ENCODE assay signal across 12 mouse cellular contexts in the genomic region with DNA sequence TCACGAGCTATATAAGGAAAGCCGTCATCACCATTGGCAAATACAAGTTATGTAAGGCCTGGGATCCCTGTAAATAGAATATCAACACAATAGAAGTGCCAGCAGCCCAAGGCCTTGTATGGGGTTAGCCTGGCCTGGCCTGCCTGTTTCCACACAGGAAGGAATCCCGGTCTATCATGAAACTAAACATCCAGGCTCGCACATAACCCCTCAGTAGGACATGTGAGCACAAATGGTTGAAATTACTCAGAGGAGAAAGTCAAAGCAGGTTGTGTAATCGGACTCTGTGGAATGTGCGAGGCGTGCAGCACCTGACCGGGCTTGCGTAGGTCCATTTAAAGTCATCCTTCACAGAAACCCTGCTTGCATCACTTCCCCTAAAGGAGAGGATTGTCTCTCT.
DNase-seq lines count a peak whose midpoint lies in the region; ATAC-seq lines count a peak whose summit lies in the region.
"Had no signal": no experiment of that assay in that cellular context is flagged by ENCODE, and none has a peak within 500 bp of the region (broad histone marks: within the 10 kb centered on the region; RNA-seq: fewer than 3 reads in every experiment).

No protein-coding gene starts in this region.

- H3K4me1 ChIP-seq in heart, embryonic 12.5 days (replicated peaks), result peaks cover 34% of the 10 kb centered on the region
- H3K4me1 ChIP-seq in forebrain, embryonic 13.5 days, result no peaks in the 10 kb centered on the region
- H3K4me1 ChIP-seq: forebrain, embryonic 15.5 days had no signal

- no peaks in the 10 kb centered on the region for H3K27me3 ChIP-seq in heart, embryonic 12.5 days (replicated peaks)
- no peaks in the 10 kb centered on the region for H3K27me3 ChIP-seq in forebrain, embryonic 13.5 days
- H3K27me3 ChIP-seq: forebrain, embryonic 15.5 days had no signal

- H3K4me2 ChIP-seq in heart, embryonic 12.5 days, result no peak overlapping the region
- H3K4me2 ChIP-seq in forebrain, embryonic 13.5 days, result no peak overlapping the region
- H3K4me2 ChIP-seq: forebrain, embryonic 15.5 days had no signal

- 59% methylated on average over 9 of the region's 9 CpGs for WGBS in heart, embryonic 12.5 days
- WGBS in forebrain, embryonic 13.5 days, result 90% methylated on average over 9 of the region's 9 CpGs

- ATAC-seq in heart, embryonic 12.5 days (ENCODE audit: insufficient number of reproducible peaks, low FRiP score), result 0 out of 2 replicates have a peak, but pooled peaks have one; percentile 51
- no peak for ATAC-seq in forebrain, embryonic 13.5 days
- ATAC-seq in inflammation-experienced regulatory T-cells, adult 6 months, result no peak
- ATAC-seq: forebrain, embryonic 15.5 days had no signal

- no peak overlapping the region for H3K9ac ChIP-seq in heart, embryonic 12.5 days
- H3K9ac ChIP-seq in forebrain, embryonic 13.5 days, result no peak overlapping the region
- H3K9ac ChIP-seq: forebrain, embryonic 15.5 days had no signal

- H3K27ac ChIP-seq in heart, embryonic 12.5 days (ENCODE audit: poor library complexity, severe bottlenecking), result peak overlapping the region; percentile 73
- H3K27ac ChIP-seq in forebrain, embryonic 13.5 days, result no peak overlapping the region
- H3K27ac ChIP-seq: forebrain, embryonic 15.5 days; midbrain, embryonic 10.5 days had no signal

- no peak overlapping the region for H3K4me3 ChIP-seq in heart, embryonic 12.5 days
- no peak overlapping the region for H3K4me3 ChIP-seq in forebrain, embryonic 13.5 days
- H3K4me3 ChIP-seq: forebrain, embryonic 15.5 days; midbrain, embryonic 10.5 days had no signal

- H3K9me3 ChIP-seq in heart, embryonic 12.5 days (replicated peaks), result no peaks in the 10 kb centered on the region
- no peaks in the 10 kb centered on the region for H3K9me3 ChIP-seq in forebrain, embryonic 13.5 days (replicated peaks)
- H3K9me3 ChIP-seq: forebrain, embryonic 15.5 days; midbrain, embryonic 10.5 days had no signal

- DNase-seq in gastrocnemius, adult 18-20 months (ENCODE audit: low spot score), result peak; percentile 34
- no peak for DNase-seq in gastrocnemius, postnatal 14 days
- peak; percentile 38 for DNase-seq in 3T3-L1 (ENCODE audit: low read depth, low spot score)
- DNase-seq in lung, adult 18-20 months, result peak; percentile 56 to 72
- DNase-seq in neural tube, embryonic 10.5 days (ENCODE audit: extremely low spot score, low spot score), result no peak
- DNase-seq: embryo, embryonic 11 days; left cerebral cortex, postnatal 4 days had no signal

- H3K36me3 ChIP-seq in heart, embryonic 12.5 days, result no peaks in the 10 kb centered on the region
- H3K36me3 ChIP-seq in forebrain, embryonic 13.5 days (ENCODE audit: poor library complexity, severe bottlenecking), result no peaks in the 10 kb centered on the region
- H3K36me3 ChIP-seq: forebrain, embryonic 15.5 days; midbrain, embryonic 10.5 days had no signal

- intact Hi-C loops in gastrocnemius, postnatal 14 days (cut with DNase I; ENCODE audit: low total_unique reads), result no loop called here

Comparison
In these comparisons a context has a peak if more than half of its experiments do, and no peak if none do; other contexts are left out.
1. DNase-seq: peak in gastrocnemius, adult 18-20 months (single experiment), 3T3-L1 (single experiment) and lung, adult 18-20 months (2 of 2); none in gastrocnemius, postnatal 14 days (single experiment) and neural tube, embryonic 10.5 days (single experiment).